Mouse (Mus musculus): ENCODE data around the gene Znrf1. TPM values are rescaled to one million over a fixed set of nuclear protein-coding genes. Genes with fewer than 3 reads are reported as not detected.

The Znrf1 gene
- polyA plus RNA-seq, 1 experiment from 2014 or later, result 44.8 TPM

Other genes with a start within 250 kb of the Znrf1 start
- gene Rfwd3, start 235.9 kb upstream of the Znrf1 start, polyA plus RNA-seq (2016; fragmentation: Nextera tagmentation; extraction: Ambion mirVana), result 103 and 108 TPM in 2 replicates
- gene Mlkl, start 197.9 kb upstream of the Znrf1 start, polyA plus RNA-seq (2016; fragmentation: Nextera tagmentation; extraction: Ambion mirVana), result 0.34 and 0.70 TPM in 2 replicates
- not detected in 2 replicates for gene Fa2h, start 142.3 kb upstream of the Znrf1 start, polyA plus RNA-seq (2016; fragmentation: Nextera tagmentation; extraction: Ambion mirVana)
- 5.7 and 6.4 TPM in 2 replicates for gene Wdr59, start 14.0 kb upstream of the Znrf1 start, polyA plus RNA-seq (2016; fragmentation: Nextera tagmentation; extraction: Ambion mirVana)
- 0.11 and 0.25 TPM in 2 replicates for gene Ldhd, start 94.3 kb downstream of the Znrf1 start, polyA plus RNA-seq (2016; fragmentation: Nextera tagmentation; extraction: Ambion mirVana)
- 21.6 and 21.7 TPM in 2 replicates for gene Zfp1, start 107.3 kb downstream of the Znrf1 start, polyA plus RNA-seq (2016; fragmentation: Nextera tagmentation; extraction: Ambion mirVana)
- gene Ctrb1, start 154.9 kb downstream of the Znrf1 start, polyA plus RNA-seq (2016; fragmentation: Nextera tagmentation; extraction: Ambion mirVana), result not detected in 2 replicates
- gene Bcar1, start 207.7 kb downstream of the Znrf1 start, polyA plus RNA-seq (2016; fragmentation: Nextera tagmentation; extraction: Ambion mirVana), result 50.2 and 50.4 TPM in 2 replicates

Data from limb, embryonic 10.5 days (tissue).